Mouse (Mus musculus) testis, adult 2 months (tissue): ENCODE measurements around the gene Slc25a18. TPM values are rescaled to one million over a fixed set of nuclear protein-coding genes. Genes with fewer than 3 reads are reported as not detected.

Experiments used
- H3K27ac ChIP-seq: fragments of 200-500 bp; 2 replicates; pipeline ENCODE4 v1.5.1; 2012; ENCODE audit warnings: low read depth, low read length; ENCODE audit not compliant: control insufficient read depth, insufficient read depth
- H3K27me3 ChIP-seq: fragments of 200-500 bp; 2 replicates; pipeline ENCODE4 v1.6.1; 2012; ENCODE audit warnings: mild to moderate bottlenecking, low read length, moderate library complexity; ENCODE audit not compliant: control insufficient read depth, insufficient read depth
- H3K36me3 ChIP-seq: fragments of 200-500 bp; 2 replicates; pipeline ENCODE4 v1.6.1; 2012; ENCODE audit warnings: mild to moderate bottlenecking, low read length; ENCODE audit not compliant: control insufficient read depth, insufficient read depth
- H3K4me1 ChIP-seq: fragments of 200-500 bp; 2 replicates; pipeline ENCODE4 v1.6.1; 2012; ENCODE audit warnings: low read length; ENCODE audit not compliant: control insufficient read depth, insufficient read depth
- H3K4me3 ChIP-seq: fragments of 200-500 bp; 2 replicates; pipeline ENCODE4 v1.5.1; 2012; ENCODE audit warnings: low read depth, mild to moderate bottlenecking, low read length, moderate library complexity, mixed read lengths; ENCODE audit not compliant: control insufficient read depth
- CTCF ChIP-seq: fragments of 200-500 bp; IDR thresholded peaks from 2 replicates; pipeline ENCODE4 v1.5.1; 2012; ENCODE audit warnings: low read depth, mild to moderate bottlenecking, inconsistent platforms, low read length, moderate library complexity; ENCODE audit not compliant: control insufficient read depth, insufficient read depth, insufficient replicate concordance
- POLR2A ChIP-seq: fragments of 200-500 bp; IDR thresholded peaks from 2 replicates; pipeline ENCODE4 v1.6.1; 2012; ENCODE audit warnings: low read depth, mild to moderate bottlenecking, inconsistent platforms, low read length, moderate library complexity; ENCODE audit not compliant: control insufficient read depth
- polyA plus RNA-seq: library from polyadenylated mRNA; depleted of rRNA; stranded (reverse); fragments of >200 nt; gene quantifications from 2 replicates; pipeline ENCODE4 v1.2.3, GENCODE M21; 2012; rRNA removed

Gene Slc25a18
- 5.8 and 6.5 TPM in 2 replicates for polyA plus RNA-seq

- Histone ChIP-seq H3K4me1 (no peaks in the 10 kb centered on the region), H3K27ac (no peak within 1 kb of the TSS)
Observed at GRCm38 (mm10) chr6:120773149-120773628, at the start of gene Slc25a18. Gene Slc25a18, plus strand, starts transcription at chr6:120773578.

GRCm38 (mm10) chr6:120725986-120726385, 47.4 kb upstream of the Slc25a18 start:
- H3K27ac ChIP-seq: no peak overlapping the region
- TF ChIP-seq CTCF (no peak), POLR2A (no peak)
- no peaks in the 10 kb centered on the region for H3K4me1 ChIP-seq
- no peak overlapping the region for H3K4me3 ChIP-seq
- H3K36me3 ChIP-seq: no peaks in the 10 kb centered on the region
- no peaks in the 10 kb centered on the region for H3K27me3 ChIP-seq

More at GRCm38 (mm10) chr6:120773149-120773628, at the start of gene Slc25a18:
- no peaks in the 10 kb centered on the region for H3K27me3 ChIP-seq
- TF ChIP-seq CTCF: no peak
- no peak for TF ChIP-seq POLR2A
- H3K36me3 ChIP-seq: no peaks in the 10 kb centered on the region
- H3K4me3 ChIP-seq: no peak within 1 kb of the TSS

- peaks cover 1% of the 10 kb centered on the region; the same call in 1 of the 2 replicates for H3K36me3 ChIP-seq
- H3K27ac ChIP-seq: no peak overlapping the region
- H3K4me1 ChIP-seq: no peaks in the 10 kb centered on the region
- TF ChIP-seq POLR2A (no peak), CTCF (no peak)
- H3K4me3 ChIP-seq: no peak overlapping the region
- no peaks in the 10 kb centered on the region for H3K27me3 ChIP-seq
Observed at GRCm38 (mm10) chr6:120736011-120736410, 37.4 kb upstream of the Slc25a18 start.

- H3K36me3 ChIP-seq: peaks cover 1% of the 10 kb centered on the region; the same call in 1 of the 2 replicates
- TF ChIP-seq CTCF: no peak
- no peak for TF ChIP-seq POLR2A
- no peaks in the 10 kb centered on the region for H3K27me3 ChIP-seq
- H3K4me3 ChIP-seq: no peak overlapping the region
- no peak overlapping the region for H3K27ac ChIP-seq
- no peaks in the 10 kb centered on the region for H3K4me1 ChIP-seq
Observed at GRCm38 (mm10) chr6:120736566-120736965, 36.8 kb upstream of the Slc25a18 start.

- Histone ChIP-seq H3K27ac (no peak overlapping the region), H3K4me1 (no peaks in the 10 kb centered on the region), H3K27me3 (no peaks in the 10 kb centered on the region), H3K4me3 (no peak overlapping the region), H3K36me3 (no peaks in the 10 kb centered on the region; the same call in 1 of the 2 replicates)
- no peak for TF ChIP-seq POLR2A
- TF ChIP-seq CTCF: no peak
Observed at GRCm38 (mm10) chr6:120743130-120743529, 30.2 kb upstream of the Slc25a18 start.

- no peak overlapping the region for H3K27ac ChIP-seq
- H3K27me3 ChIP-seq: no peaks in the 10 kb centered on the region
- H3K4me3 ChIP-seq: no peak overlapping the region
- H3K4me1 ChIP-seq: no peaks in the 10 kb centered on the region
- H3K36me3 ChIP-seq: no peaks in the 10 kb centered on the region
- TF ChIP-seq POLR2A (no peak), CTCF (no peak)
Observed at GRCm38 (mm10) chr6:120744266-120744665, 29.1 kb upstream of the Slc25a18 start.

- H3K27ac ChIP-seq: no peak overlapping the region
- TF ChIP-seq POLR2A: no peak
- TF ChIP-seq CTCF: no peak
- no peak overlapping the region for H3K4me3 ChIP-seq
- H3K27me3 ChIP-seq: no peaks in the 10 kb centered on the region
- H3K36me3 ChIP-seq: no peaks in the 10 kb centered on the region
- no peaks in the 10 kb centered on the region for H3K4me1 ChIP-seq
Observed at GRCm38 (mm10) chr6:120746416-120746815, 27.0 kb upstream of the Slc25a18 start.

GRCm38 (mm10) chr6:120761151-120761550, 12.2 kb upstream of the Slc25a18 start:
- TF ChIP-seq CTCF (no peak), POLR2A (no peak)
- no peak overlapping the region for H3K4me3 ChIP-seq
- no peak overlapping the region for H3K27ac ChIP-seq
- H3K36me3 ChIP-seq: peaks cover 1% of the 10 kb centered on the region; the same call in 1 of the 2 replicates
- no peaks in the 10 kb centered on the region for H3K4me1 ChIP-seq
- no peaks in the 10 kb centered on the region for H3K27me3 ChIP-seq
